Mouse (Mus musculus) right cerebral cortex, postnatal 25 days (tissue): ENCODE measurements around the gene Arhgap31.

ENCODE experiments used
- DNase-seq: peaks from one replicate; pipeline ENCODE4 v3.0.0; 2022

The Arhgap31 gene

GRCm38 (mm10) chr16:38594435-38594834, 118.6 kb downstream of the Arhgap31 start:
- DNase-seq = no peak

- DNase-seq = no peak
Observed at GRCm38 (mm10) chr16:38592946-38593345, 120.1 kb downstream of the Arhgap31 start.

- DNase-seq = no peak
Observed at GRCm38 (mm10) chr16:38592026-38592678, 120.9 kb downstream of the Arhgap31 start.

GRCm38 (mm10) chr16:38591506-38591905, 121.6 kb downstream of the Arhgap31 start:
- DNase-seq = no peak

GRCm38 (mm10) chr16:38587572-38587971, 125.5 kb downstream of the Arhgap31 start:
- DNase-seq = no peak

- no peak for DNase-seq
Observed at GRCm38 (mm10) chr16:38587163-38587562, 125.9 kb downstream of the Arhgap31 start.

- DNase-seq = no peak
Observed at GRCm38 (mm10) chr16:38585186-38585585, 127.9 kb downstream of the Arhgap31 start.

- DNase-seq = no peak
Observed at GRCm38 (mm10) chr16:38584761-38585160, 128.3 kb downstream of the Arhgap31 start.

GRCm38 (mm10) chr16:38571481-38571880, 141.6 kb downstream of the Arhgap31 start:
- no peak for DNase-seq

GRCm38 (mm10) chr16:38568192-38568591, 144.9 kb downstream of the Arhgap31 start:
- DNase-seq = no peak

GRCm38 (mm10) chr16:38563516-38563915, 149.6 kb downstream of the Arhgap31 start:
- no peak for DNase-seq

GRCm38 (mm10) chr16:38562968-38563327, 150.1 kb downstream of the Arhgap31 start:
- DNase-seq = no peak

- peak; percentile 96 for DNase-seq
Observed at GRCm38 (mm10) chr16:38562131-38562967, 150.7 kb downstream of the Arhgap31 start.

- DNase-seq = no peak
Observed at GRCm38 (mm10) chr16:38558221-38558748, 154.8 kb downstream of the Arhgap31 start, which contains the start of gene Tmem39a. TSS of gene Tmem39a (plus strand) at chr16:38558698.

GRCm38 (mm10) chr16:38555988-38556387, 157.1 kb downstream of the Arhgap31 start:
- DNase-seq = peak; percentile 13

GRCm38 (mm10) chr16:38549479-38550396, 163.3 kb downstream of the Arhgap31 start, which contains the start of gene Poglut1:
TSS of gene Poglut1 (minus strand) at chr16:38550258.
- peak; percentile 88 for DNase-seq
